Mouse (Mus musculus) cerebellum, adult 9-11 months (tissue): ENCODE measurements around the gene 9930021J03Rik.
A peak's percentile ranks its signal among the peaks of the same experiment; 100 is the strongest.

ENCODE experiments used
- DNase-seq: peaks from one replicate; pipeline ENCODE4 v3.0.0; 2022

9930021J03Rik gene

GRCm38 (mm10) chr19:29805101-29805916 is 480 bp downstream of the 9930021J03Rik start:
- DNase-seq, result peak; percentile 74

- DNase-seq, result no peak
Observed at GRCm38 (mm10) chr19:29803946-29804345, 1.8 kb downstream of the 9930021J03Rik start.

- no peak for DNase-seq
Observed at GRCm38 (mm10) chr19:29797371-29797770, 8.4 kb downstream of the 9930021J03Rik start.

- no peak for DNase-seq
Observed at GRCm38 (mm10) chr19:29787997-29788396, 17.8 kb downstream of the 9930021J03Rik start.

- DNase-seq, result no peak
Observed at GRCm38 (mm10) chr19:29782914-29783313, 22.9 kb downstream of the 9930021J03Rik start.

- no peak for DNase-seq
Observed at GRCm38 (mm10) chr19:29753939-29754338, 51.9 kb downstream of the 9930021J03Rik start.

GRCm38 (mm10) chr19:29750994-29751393 is 54.8 kb downstream of the 9930021J03Rik start:
- no peak for DNase-seq

- DNase-seq, result no peak
Observed at GRCm38 (mm10) chr19:29743531-29743930, 62.3 kb downstream of the 9930021J03Rik start.

GRCm38 (mm10) chr19:29740661-29741060 is 65.1 kb downstream of the 9930021J03Rik start:
- no peak for DNase-seq

GRCm38 (mm10) chr19:29739608-29740007 is 66.2 kb downstream of the 9930021J03Rik start:
- no peak for DNase-seq

GRCm38 (mm10) chr19:29735421-29735820 is 70.4 kb downstream of the 9930021J03Rik start:
- DNase-seq, result no peak

- no peak for DNase-seq
Observed at GRCm38 (mm10) chr19:29718476-29718875, 87.3 kb downstream of the 9930021J03Rik start.

GRCm38 (mm10) chr19:29717854-29718253 is 87.9 kb downstream of the 9930021J03Rik start:
- DNase-seq, result no peak

GRCm38 (mm10) chr19:29713451-29713850 is 92.3 kb downstream of the 9930021J03Rik start:
- no peak for DNase-seq

- no peak for DNase-seq
Observed at GRCm38 (mm10) chr19:29709461-29709860, 96.3 kb downstream of the 9930021J03Rik start.

GRCm38 (mm10) chr19:29708461-29708860 is 97.3 kb downstream of the 9930021J03Rik start:
- no peak for DNase-seq

- DNase-seq, result no peak
Observed at GRCm38 (mm10) chr19:29708003-29708402, 97.8 kb downstream of the 9930021J03Rik start.

GRCm38 (mm10) chr19:29707314-29707898 is 98.4 kb downstream of the 9930021J03Rik start:
- no peak for DNase-seq

- DNase-seq, result no peak
Observed at GRCm38 (mm10) chr19:29704436-29704835, 101.4 kb downstream of the 9930021J03Rik start.

- DNase-seq, result no peak
Observed at GRCm38 (mm10) chr19:29701707-29702106, 104.1 kb downstream of the 9930021J03Rik start.

- DNase-seq, result no peak
Observed at GRCm38 (mm10) chr19:29697245-29697874, 108.4 kb downstream of the 9930021J03Rik start, which contains the start of gene Mlana. Gene Mlana, plus strand, starts transcription at chr19:29697824.

GRCm38 (mm10) chr19:29696840-29697239 is 108.9 kb downstream of the 9930021J03Rik start:
- DNase-seq, result no peak

GRCm38 (mm10) chr19:29696309-29696708 is 109.5 kb downstream of the 9930021J03Rik start:
- DNase-seq, result no peak

GRCm38 (mm10) chr19:29695071-29695470 is 110.7 kb downstream of the 9930021J03Rik start:
- no peak for DNase-seq
